Mouse (Mus musculus) testis, adult 2 months (tissue): ENCODE measurements around the gene Rpl3. TPM values are rescaled to one million over a fixed set of nuclear protein-coding genes. Genes with fewer than 3 reads are reported as not detected.

ENCODE experiments used
- H3K27ac ChIP-seq: fragments of 200-500 bp; 2 replicates; pipeline ENCODE4 v1.5.1; 2012; ENCODE audit warnings: low read depth, low read length; ENCODE audit not compliant: control insufficient read depth, insufficient read depth
- H3K27me3 ChIP-seq: fragments of 200-500 bp; 2 replicates; pipeline ENCODE4 v1.6.1; 2012; ENCODE audit warnings: mild to moderate bottlenecking, low read length, moderate library complexity; ENCODE audit not compliant: control insufficient read depth, insufficient read depth
- H3K36me3 ChIP-seq: fragments of 200-500 bp; 2 replicates; pipeline ENCODE4 v1.6.1; 2012; ENCODE audit warnings: mild to moderate bottlenecking, low read length; ENCODE audit not compliant: control insufficient read depth, insufficient read depth
- H3K4me1 ChIP-seq: fragments of 200-500 bp; 2 replicates; pipeline ENCODE4 v1.6.1; 2012; ENCODE audit warnings: low read length; ENCODE audit not compliant: control insufficient read depth, insufficient read depth
- H3K4me3 ChIP-seq: fragments of 200-500 bp; 2 replicates; pipeline ENCODE4 v1.5.1; 2012; ENCODE audit warnings: low read depth, mild to moderate bottlenecking, low read length, moderate library complexity, mixed read lengths; ENCODE audit not compliant: control insufficient read depth
- CTCF ChIP-seq: fragments of 200-500 bp; IDR thresholded peaks from 2 replicates; pipeline ENCODE4 v1.5.1; 2012; ENCODE audit warnings: low read depth, mild to moderate bottlenecking, inconsistent platforms, low read length, moderate library complexity; ENCODE audit not compliant: control insufficient read depth, insufficient read depth, insufficient replicate concordance
- POLR2A ChIP-seq: fragments of 200-500 bp; IDR thresholded peaks from 2 replicates; pipeline ENCODE4 v1.6.1; 2012; ENCODE audit warnings: low read depth, mild to moderate bottlenecking, inconsistent platforms, low read length, moderate library complexity; ENCODE audit not compliant: control insufficient read depth
- polyA plus RNA-seq: library from polyadenylated mRNA; depleted of rRNA; stranded (reverse); fragments of >200 nt; gene quantifications from 2 replicates; pipeline ENCODE4 v1.2.3, GENCODE M21; 2012

The Rpl3 gene
- polyA plus RNA-seq, 1 experiment = 122 TPM

- H3K27me3 ChIP-seq = no peaks in the 10 kb centered on the region
- peaks cover 3% of the 10 kb centered on the region; the same call in 1 of the 2 replicates for H3K4me1 ChIP-seq
- no peak overlapping the region for H3K4me3 ChIP-seq
- H3K27ac ChIP-seq = no peak overlapping the region
- TF ChIP-seq CTCF = no peak
- TF ChIP-seq POLR2A = no peak
- no peaks in the 10 kb centered on the region for H3K36me3 ChIP-seq
These were observed 29.3 kb downstream of the Rpl3 start for GRCm38 (mm10) chr15:80062339-80062738.

- H3K36me3 ChIP-seq = no peaks in the 10 kb centered on the region
- H3K4me3 ChIP-seq = no peak overlapping the region
- no peak overlapping the region for H3K27ac ChIP-seq
- TF ChIP-seq CTCF (no peak), POLR2A (no peak)
- peaks cover 3% of the 10 kb centered on the region; the same call in 1 of the 2 replicates for H3K4me1 ChIP-seq
- H3K27me3 ChIP-seq = no peaks in the 10 kb centered on the region
These were observed 30.6 kb downstream of the Rpl3 start for GRCm38 (mm10) chr15:80061071-80061550.

GRCm38 (mm10) chr15:80060356-80061070, 31.2 kb downstream of the Rpl3 start:
- no peak for TF ChIP-seq POLR2A
- TF ChIP-seq CTCF = no peak
- Histone ChIP-seq H3K27me3 (no peaks in the 10 kb centered on the region), H3K27ac (no peak overlapping the region), H3K36me3 (no peaks in the 10 kb centered on the region), H3K4me1 (peaks cover 3% of the 10 kb centered on the region; the same call in 1 of the 2 replicates), H3K4me3 (no peak overlapping the region)

- TF ChIP-seq POLR2A (no peak), CTCF (no peak)
- H3K27ac ChIP-seq = no peak overlapping the region
- no peaks in the 10 kb centered on the region for H3K4me1 ChIP-seq
- no peaks in the 10 kb centered on the region for H3K36me3 ChIP-seq
- H3K4me3 ChIP-seq = no peak overlapping the region
- H3K27me3 ChIP-seq = no peaks in the 10 kb centered on the region
These were observed 32.1 kb downstream of the Rpl3 start for GRCm38 (mm10) chr15:80059606-80060005.

- no peaks in the 10 kb centered on the region for H3K36me3 ChIP-seq
- no peaks in the 10 kb centered on the region for H3K27me3 ChIP-seq
- TF ChIP-seq CTCF (no peak), POLR2A (no peak)
- no peak overlapping the region for H3K4me3 ChIP-seq
- no peak overlapping the region for H3K27ac ChIP-seq
- no peaks in the 10 kb centered on the region for H3K4me1 ChIP-seq
These were observed 33.5 kb downstream of the Rpl3 start for GRCm38 (mm10) chr15:80058151-80058550.

GRCm38 (mm10) chr15:80054034-80054710, 37.5 kb downstream of the Rpl3 start:
- no peak overlapping the region for H3K27ac ChIP-seq
- H3K27me3 ChIP-seq = no peaks in the 10 kb centered on the region
- no peak overlapping the region for H3K4me3 ChIP-seq
- TF ChIP-seq CTCF (no peak), POLR2A (no peak)
- no peaks in the 10 kb centered on the region; the same call in 1 of the 2 replicates for H3K4me1 ChIP-seq
- no peaks in the 10 kb centered on the region for H3K36me3 ChIP-seq

- H3K27me3 ChIP-seq = no peaks in the 10 kb centered on the region
- no peaks in the 10 kb centered on the region; the same call in 1 of the 2 replicates for H3K4me1 ChIP-seq
- H3K4me3 ChIP-seq = no peak overlapping the region
- no peak overlapping the region for H3K27ac ChIP-seq
- H3K36me3 ChIP-seq = no peaks in the 10 kb centered on the region
- TF ChIP-seq POLR2A (no peak), CTCF (no peak)
These were observed 38.2 kb downstream of the Rpl3 start for GRCm38 (mm10) chr15:80053381-80054033.
